Mouse (Mus musculus): ENCODE data around the gene Tubg2.
A peak's percentile ranks its signal among the peaks of the same experiment; 100 is the strongest.

- no peak for TF ChIP-seq POLR2A (IDR thresholded peaks at IDR 0.05; ENCODE audit: low read depth, low read length)
- peak; percentile 42 for TF ChIP-seq CTCF (conservative IDR thresholded peaks at IDR 0.05; ENCODE audit: insufficient read depth, insufficient read length, low read depth, low read length)
These were observed 24.0 kb upstream of the Tubg2 start for GRCm38 (mm10) chr11:101131701-101132100.
